Mouse (Mus musculus): Measurements from ENCODE around the gene Car6. TPM values are rescaled to one million over a fixed set of nuclear protein-coding genes. Genes with fewer than 3 reads are reported as not detected.

Gene Car6
- polyA plus RNA-seq, 1 experiment = 0.19 TPM

GRCm38 (mm10) chr4:150226818-150227688 lies 25.9 kb upstream of the Car6 start:
- H3ac ChIP-seq (ENCODE audit: control insufficient read depth, insufficient read length, low read depth) = no peak overlapping the region
- no peaks in the 10 kb centered on the region for H3K36me3 ChIP-seq (ENCODE audit: control insufficient read depth, insufficient read depth)
- H3K27me3 ChIP-seq (ENCODE audit: control insufficient read depth, insufficient read depth, insufficient read length) = no peaks in the 10 kb centered on the region
- H3K4me3 ChIP-seq (ENCODE audit: insufficient read depth, poor library complexity, severe bottlenecking) = no peak overlapping the region
- no peaks in the 10 kb centered on the region for H3K79me2 ChIP-seq (ENCODE audit: control insufficient read depth, insufficient read depth)
- no peak for TF ChIP-seq USF1 (IDR thresholded peaks at IDR 0.05; ENCODE audit: low read depth)
- no peak for TF ChIP-seq FOSL1 (IDR thresholded peaks at IDR 0.05; ENCODE audit: insufficient read depth, low read length, poor library complexity, severe bottlenecking)
- no peak for TF ChIP-seq MYOD1 (IDR thresholded peaks at IDR 0.05; ENCODE audit: control insufficient read depth, insufficient read length, low read depth)
- TF ChIP-seq CEBPB (IDR thresholded peaks at IDR 0.05; ENCODE audit: low read depth) = no peak
- TF ChIP-seq MAX (IDR thresholded peaks at IDR 0.05) = no peak
- no peak for TF ChIP-seq MYOG (IDR thresholded peaks at IDR 0.05; ENCODE audit: control insufficient read depth, extremely low read depth, insufficient read length)
- no peak for TF ChIP-seq CTCF (IDR thresholded peaks at IDR 0.05; ENCODE audit: control insufficient read depth, insufficient read depth, insufficient read length)
- no peaks in the 10 kb centered on the region for H3K79me3 ChIP-seq (ENCODE audit: low read depth)

GRCm38 (mm10) chr4:150225700-150226099 lies 24.6 kb upstream of the Car6 start:
- Histone ChIP-seq H3K36me3 (ENCODE audit: control insufficient read depth, insufficient read depth) (no peaks in the 10 kb centered on the region), H3K27me3 (ENCODE audit: control insufficient read depth, insufficient read depth, insufficient read length) (no peaks in the 10 kb centered on the region), H3K79me3 (ENCODE audit: low read depth) (no peaks in the 10 kb centered on the region), H3K79me2 (ENCODE audit: control insufficient read depth, insufficient read depth) (no peaks in the 10 kb centered on the region), H3K4me3 (ENCODE audit: insufficient read depth, poor library complexity, severe bottlenecking) (no peak overlapping the region), H3ac (ENCODE audit: control insufficient read depth, insufficient read length, low read depth) (no peak overlapping the region)
- no peak for TF ChIP-seq MAX (IDR thresholded peaks at IDR 0.05)
- TF ChIP-seq FOSL1 (IDR thresholded peaks at IDR 0.05; ENCODE audit: insufficient read depth, low read length, poor library complexity, severe bottlenecking) = no peak
- no peak for TF ChIP-seq CTCF (IDR thresholded peaks at IDR 0.05; ENCODE audit: control insufficient read depth, insufficient read depth, insufficient read length)
- TF ChIP-seq MYOD1 (IDR thresholded peaks at IDR 0.05; ENCODE audit: control insufficient read depth, insufficient read length, low read depth) = no peak
- TF ChIP-seq MYOG (IDR thresholded peaks at IDR 0.05; ENCODE audit: control insufficient read depth, extremely low read depth, insufficient read length) = no peak
- no peak for TF ChIP-seq USF1 (IDR thresholded peaks at IDR 0.05; ENCODE audit: low read depth)
- TF ChIP-seq CEBPB (IDR thresholded peaks at IDR 0.05; ENCODE audit: low read depth) = no peak

- TF ChIP-seq MYOG (IDR thresholded peaks at IDR 0.05; ENCODE audit: control insufficient read depth, extremely low read depth, insufficient read length) (no peak), USF1 (IDR thresholded peaks at IDR 0.05; ENCODE audit: low read depth) (no peak)
- Histone ChIP-seq H3K79me2 (ENCODE audit: control insufficient read depth, insufficient read depth) (no peaks in the 10 kb centered on the region), H3K4me3 (ENCODE audit: insufficient read depth, poor library complexity, severe bottlenecking) (no peak overlapping the region), H3K36me3 (ENCODE audit: control insufficient read depth, insufficient read depth) (no peaks in the 10 kb centered on the region), H3K79me3 (ENCODE audit: low read depth) (no peaks in the 10 kb centered on the region), H3K27me3 (ENCODE audit: control insufficient read depth, insufficient read depth, insufficient read length) (no peaks in the 10 kb centered on the region), H3ac (ENCODE audit: control insufficient read depth, insufficient read length, low read depth) (no peak overlapping the region)
Observed at GRCm38 (mm10) chr4:150223830-150224229, 22.7 kb upstream of the Car6 start.

- no peaks in the 10 kb centered on the region for H3K27me3 ChIP-seq (ENCODE audit: control insufficient read depth, insufficient read depth, insufficient read length)
- no peaks in the 10 kb centered on the region for H3K36me3 ChIP-seq (ENCODE audit: control insufficient read depth, insufficient read depth)
- H3K79me3 ChIP-seq (ENCODE audit: low read depth) = no peaks in the 10 kb centered on the region
- TF ChIP-seq USF1 (IDR thresholded peaks at IDR 0.05; ENCODE audit: low read depth) (no peak), CTCF (IDR thresholded peaks at IDR 0.05; ENCODE audit: control insufficient read depth, insufficient read depth, insufficient read length) (no peak), MAX (IDR thresholded peaks at IDR 0.05) (no peak), CEBPB (IDR thresholded peaks at IDR 0.05; ENCODE audit: low read depth) (no peak), MYOG (IDR thresholded peaks at IDR 0.05; ENCODE audit: control insufficient read depth, extremely low read depth, insufficient read length) (no peak), FOSL1 (IDR thresholded peaks at IDR 0.05; ENCODE audit: insufficient read depth, low read length, poor library complexity, severe bottlenecking) (no peak), MYOD1 (IDR thresholded peaks at IDR 0.05; ENCODE audit: control insufficient read depth, insufficient read length, low read depth) (no peak)
- no peak overlapping the region for H3K4me3 ChIP-seq (ENCODE audit: insufficient read depth, poor library complexity, severe bottlenecking)
- no peaks in the 10 kb centered on the region for H3K79me2 ChIP-seq (ENCODE audit: control insufficient read depth, insufficient read depth)
- no peak overlapping the region for H3ac ChIP-seq (ENCODE audit: control insufficient read depth, insufficient read length, low read depth)
Observed at GRCm38 (mm10) chr4:150221017-150221640, 20.0 kb upstream of the Car6 start.

- TF ChIP-seq FOSL1 (IDR thresholded peaks at IDR 0.05; ENCODE audit: insufficient read depth, low read length, poor library complexity, severe bottlenecking) = no peak
- TF ChIP-seq USF1 (IDR thresholded peaks at IDR 0.05; ENCODE audit: low read depth) = no peak
- TF ChIP-seq CEBPB (IDR thresholded peaks at IDR 0.05; ENCODE audit: low read depth) = no peak
- TF ChIP-seq MYOG (IDR thresholded peaks at IDR 0.05; ENCODE audit: control insufficient read depth, extremely low read depth, insufficient read length) = no peak
- TF ChIP-seq MYOD1 (IDR thresholded peaks at IDR 0.05; ENCODE audit: control insufficient read depth, insufficient read length, low read depth) = no peak
- no peak for TF ChIP-seq CTCF (IDR thresholded peaks at IDR 0.05; ENCODE audit: control insufficient read depth, insufficient read depth, insufficient read length)
- TF ChIP-seq MAX (IDR thresholded peaks at IDR 0.05) = no peak
- no peaks in the 10 kb centered on the region for H3K27me3 ChIP-seq (ENCODE audit: control insufficient read depth, insufficient read depth, insufficient read length)
- H3ac ChIP-seq (ENCODE audit: control insufficient read depth, insufficient read length, low read depth) = no peak overlapping the region
- H3K4me3 ChIP-seq (ENCODE audit: insufficient read depth, poor library complexity, severe bottlenecking) = no peak overlapping the region
- no peaks in the 10 kb centered on the region for H3K79me3 ChIP-seq (ENCODE audit: low read depth)
- H3K36me3 ChIP-seq (ENCODE audit: control insufficient read depth, insufficient read depth) = no peaks in the 10 kb centered on the region
- no peaks in the 10 kb centered on the region for H3K79me2 ChIP-seq (ENCODE audit: control insufficient read depth, insufficient read depth)
Observed at GRCm38 (mm10) chr4:150220584-150220983, 19.5 kb upstream of the Car6 start.
